Mouse (Mus musculus) layer of hippocampus, postnatal 14 days (tissue): ENCODE measurements around the gene Zfp287. TPM values are rescaled to one million over a fixed set of nuclear protein-coding genes. Genes with fewer than 3 reads are reported as not detected.

Source experiments
- DNase-seq, 2 experiments: peaks; one replicate each; pipeline ENCODE4 v3.0.0; 2021 to 2022; ENCODE audit warnings: low spot score in 2 of 2, mixed read lengths in 1 of 2
- total RNA-seq, 2 experiments: library from RNA; stranded (reverse); gene quantifications; 2 replicates each; pipeline ENCODE4 v1.2.3; 2021

The Zfp287 gene
- total RNA-seq, 2 experiments from 2014 or later: 15.2 to 16.7 TPM

GRCm38 (mm10) chr11:62706141-62706540, 25.6 kb downstream of the Zfp287 start:
- DNase-seq: no peak

- DNase-seq: no peak
Observed at GRCm38 (mm10) chr11:62701218-62701617, 30.5 kb downstream of the Zfp287 start.

GRCm38 (mm10) chr11:62699749-62700148, 32.0 kb downstream of the Zfp287 start:
- DNase-seq: no peak

GRCm38 (mm10) chr11:62695126-62695525, 36.6 kb downstream of the Zfp287 start:
- DNase-seq: no peak

GRCm38 (mm10) chr11:62693299-62694184, 38.2 kb downstream of the Zfp287 start:
- peak; percentile 17 to 41 for DNase-seq

GRCm38 (mm10) chr11:62691592-62691991, 40.1 kb downstream of the Zfp287 start:
- no peak for DNase-seq

- no peak for DNase-seq
Observed at GRCm38 (mm10) chr11:62679954-62680353, 51.8 kb downstream of the Zfp287 start.

- DNase-seq: no peak
Observed at GRCm38 (mm10) chr11:62678778-62679354, 52.8 kb downstream of the Zfp287 start.

- no peak for DNase-seq
Observed at GRCm38 (mm10) chr11:62676290-62676596, 55.5 kb downstream of the Zfp287 start.

- peak; percentile 57 to 88 for DNase-seq
Observed at GRCm38 (mm10) chr11:62675480-62676289, 56.0 kb downstream of the Zfp287 start.

GRCm38 (mm10) chr11:62670006-62670405, 61.7 kb downstream of the Zfp287 start:
- DNase-seq: no peak

- peak; percentile 47 to 50 for DNase-seq
Observed at GRCm38 (mm10) chr11:62669471-62669870, 62.2 kb downstream of the Zfp287 start.

- DNase-seq: no peak
Observed at GRCm38 (mm10) chr11:62668986-62669385, 62.7 kb downstream of the Zfp287 start.

- no peak for DNase-seq
Observed at GRCm38 (mm10) chr11:62664250-62664649, 67.5 kb downstream of the Zfp287 start.

- no peak for DNase-seq
Observed at GRCm38 (mm10) chr11:62660885-62661284, 70.8 kb downstream of the Zfp287 start.

- no peak for DNase-seq
Observed at GRCm38 (mm10) chr11:62652080-62652479, 79.6 kb downstream of the Zfp287 start.

GRCm38 (mm10) chr11:62651563-62651962, 80.1 kb downstream of the Zfp287 start:
- DNase-seq: no peak

Other genes with a start within 250 kb of the Zfp287 start
- 10 to 100 TPM; 37.4 to 38.5 TPM for gene Cenpv, start 192.6 kb downstream of the Zfp287 start, total RNA-seq
- 1,000 to 10,000 TPM; 1,675 to 1,723 TPM for gene Ubb, start 180.7 kb downstream of the Zfp287 start, total RNA-seq
- 10 to 100 TPM; 18.4 to 21.5 TPM for gene Trpv2, start 157.4 kb downstream of the Zfp287 start, total RNA-seq
- gene Lrrc75a, start 83.4 kb downstream of the Zfp287 start, total RNA-seq: 10 to 100 TPM in 1 of 2 experiments, 1 to 10 TPM in 1; 9.5 to 11.3 TPM
- 10 to 100 TPM; 14.8 to 17.2 TPM for gene Mmgt2, start 83.2 kb downstream of the Zfp287 start, total RNA-seq
- not detected for gene Gm10428, start 21.2 kb upstream of the Zfp287 start, total RNA-seq
- 10 to 100 TPM; 21.3 to 21.5 TPM for gene Zfp286, start 57.6 kb upstream of the Zfp287 start, total RNA-seq
- gene Trim16, start 88.3 kb upstream of the Zfp287 start, total RNA-seq: 1 to 10 TPM; 3.9 to 4.0 TPM
- 1 to 10 TPM in 1 of 2 experiments, under 1 TPM in 1; 0.62 to 1.5 TPM for gene Fbxw10, start 115.2 kb upstream of the Zfp287 start, total RNA-seq
- 10 to 100 TPM; 24.8 to 26.2 TPM for gene Tvp23b, start 147.6 kb upstream of the Zfp287 start, total RNA-seq
- not detected for gene Cdrt4, start 219.3 kb upstream of the Zfp287 start, total RNA-seq